Mouse (Mus musculus) hindbrain, embryonic 12.5 days (tissue): ENCODE data around the gene Btg1. TPM values are rescaled to one million over a fixed set of nuclear protein-coding genes. Genes with fewer than 3 reads are reported as not detected.

ENCODE experiments used
- ATAC-seq: fragments of 200-750 bp; cut with Nextera tagmentation; 2 replicates; pipeline ENCODE4 v1.8.0; 2017; ENCODE audit warnings: moderate TSS enrichment; ENCODE audit not compliant: low FRiP score
- H3K27ac ChIP-seq: fragments of 300-500 bp; sonication (generic); 2 replicates; pipeline ENCODE4 v1.5.1; 2016; ENCODE audit warnings: mild to moderate bottlenecking
- H3K27me3 ChIP-seq: fragments of 300-500 bp; sonication (generic); 2 replicates; pipeline ENCODE4 v1.6.1; 2016; ENCODE audit warnings: mild to moderate bottlenecking
- H3K36me3 ChIP-seq: fragments of 300-500 bp; sonication (generic); 2 replicates; pipeline ENCODE4 v1.6.1; 2016; ENCODE audit warnings: mild to moderate bottlenecking
- H3K4me1 ChIP-seq: fragments of 300-500 bp; sonication (generic); 2 replicates; pipeline ENCODE4 v1.6.1; 2016
- H3K4me2 ChIP-seq: fragments of 300-500 bp; sonication (generic); replicated peaks from 2 replicates; pipeline ENCODE4 v1.6.1; 2016; ENCODE audit warnings: mild to moderate bottlenecking
- H3K4me3 ChIP-seq: fragments of 300-500 bp; sonication (generic); 2 replicates; pipeline ENCODE4 v1.5.1; 2016; ENCODE audit warnings: mild to moderate bottlenecking
- H3K9ac ChIP-seq: fragments of 300-500 bp; sonication (generic); 2 replicates; pipeline ENCODE4 v1.6.1; 2016; ENCODE audit warnings: mild to moderate bottlenecking, moderate library complexity
- H3K9me3 ChIP-seq: fragments of 300-500 bp; sonication (generic); replicated peaks from 2 replicates; pipeline ENCODE4 v1.6.1; 2016; ENCODE audit warnings: mild to moderate bottlenecking
- WGBS: fragments of 180-500 bp; shearing (Covaris S2); methylation state at CpG from one replicate; pipeline ENCODE4 v1.1.7; 2016; 5-methylcytosine and 5-hydroxymethylcytosine counted together
- polyA plus RNA-seq: library from polyadenylated mRNA; unstranded; fragments of >200 nt; fragmentation: Nextera tagmentation; extraction: Ambion mirVana; gene quantifications from 2 replicates; pipeline ENCODE4 v1.2.1, GENCODE M21; 2016

Btg1 gene
- polyA plus RNA-seq, 1 experiment from 2014 or later = 69.6 TPM

DNA sequence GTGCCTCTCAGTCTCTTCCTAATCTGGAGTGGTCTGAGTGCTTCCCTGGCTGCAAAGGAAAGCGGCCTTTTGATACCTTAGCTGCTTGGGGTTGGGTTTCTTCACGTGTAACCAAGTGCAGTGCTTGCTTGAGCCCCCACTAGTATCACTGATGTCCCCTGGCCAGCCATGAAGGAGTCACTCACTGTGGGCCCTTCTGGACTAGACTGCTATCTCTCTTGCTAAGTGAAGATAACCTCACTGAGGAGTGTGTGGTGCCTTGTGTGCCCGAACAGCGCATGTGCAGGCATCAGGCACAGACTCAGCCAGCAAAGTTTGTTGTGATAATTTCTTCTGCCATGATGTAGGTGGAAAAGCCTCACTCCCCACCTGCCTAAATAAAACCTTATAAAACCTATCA lies 8.9 kb downstream of the Btg1 start:
- peak overlapping the region; percentile 29 for H3K4me2 ChIP-seq
- ATAC-seq = peak; percentile 53; the same call in 1 of the 2 replicates
- 68% methylated on average over 4 of the region's 4 CpGs for WGBS

DNA sequence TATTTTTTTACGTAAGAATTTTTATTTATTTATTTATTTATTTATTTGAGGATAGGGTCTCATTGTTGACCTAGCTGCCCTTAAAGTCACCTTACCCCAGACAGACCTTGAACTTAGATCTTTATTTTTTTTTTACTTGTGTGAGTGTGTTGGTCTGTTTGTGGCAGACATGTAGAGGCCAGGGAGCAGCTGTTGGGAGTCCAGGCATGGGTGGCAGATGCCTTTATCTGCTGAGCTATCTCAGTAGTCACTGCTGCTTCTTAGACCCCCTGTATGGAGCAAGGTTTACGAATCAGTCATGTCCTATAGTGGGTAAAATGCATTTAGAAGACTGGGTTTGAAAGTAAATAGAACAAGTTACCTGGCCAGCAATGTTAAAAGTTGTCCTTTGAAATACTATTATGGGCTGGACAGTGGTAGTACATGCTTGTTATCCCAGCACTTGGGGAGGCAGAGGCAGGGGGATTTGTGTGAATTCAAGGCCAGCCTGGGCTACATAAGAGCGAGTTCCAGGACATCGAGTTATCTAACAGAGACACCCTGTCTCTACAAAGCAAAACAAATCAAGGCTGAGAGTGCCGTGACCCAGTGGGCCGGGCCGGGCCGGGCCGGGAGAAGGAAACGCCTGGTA lies 9.4 kb downstream of the Btg1 start:
- H3K27me3 ChIP-seq = no peaks in the 10 kb centered on the region
- peaks cover 17% of the 10 kb centered on the region for H3K36me3 ChIP-seq
- no peak overlapping the region for H3K27ac ChIP-seq
- no peak overlapping the region for H3K4me2 ChIP-seq
- no peaks in the 10 kb centered on the region for H3K9me3 ChIP-seq
- no peak overlapping the region for H3K4me3 ChIP-seq
- WGBS = 93% methylated on average over 10 of the region's 10 CpGs
- ATAC-seq = no peak
- H3K4me1 ChIP-seq = peaks cover 38% of the 10 kb centered on the region
- H3K9ac ChIP-seq = no peak overlapping the region

More for the DNA sequence above, 8.9 kb downstream of the Btg1 start:
- Histone ChIP-seq H3K4me1 (peaks cover 42% of the 10 kb centered on the region), H3K4me3 (no peak overlapping the region), H3K9me3 (no peaks in the 10 kb centered on the region), H3K27me3 (no peaks in the 10 kb centered on the region), H3K27ac (no peak overlapping the region), H3K36me3 (peaks cover 20% of the 10 kb centered on the region), H3K9ac (no peak overlapping the region)

DNA sequence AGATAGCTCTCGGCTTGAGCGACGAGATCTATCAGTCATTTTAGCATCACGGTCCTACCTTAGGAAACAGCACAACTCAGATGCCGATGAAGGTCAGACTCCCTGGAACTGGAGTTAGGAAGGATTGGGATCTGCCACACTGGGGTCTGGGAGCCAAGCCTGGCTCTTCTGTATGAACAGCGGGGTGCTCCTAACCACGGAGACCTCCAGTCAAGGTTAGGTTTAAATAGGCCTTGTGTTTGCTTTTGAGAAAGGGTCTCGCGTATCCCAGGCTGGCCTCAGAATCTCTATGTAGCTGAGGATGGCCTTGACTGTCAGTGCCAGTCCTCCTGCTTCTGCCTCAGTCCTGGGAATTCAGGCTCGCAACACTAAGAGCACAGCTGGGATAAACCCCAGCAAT lies 10.5 kb downstream of the Btg1 start:
- H3K4me3 ChIP-seq = no peak overlapping the region
- 94% methylated on average over 10 of the region's 10 CpGs for WGBS
- no peak for ATAC-seq
- H3K27me3 ChIP-seq = no peaks in the 10 kb centered on the region
- H3K9ac ChIP-seq = no peak overlapping the region
- peaks cover 14% of the 10 kb centered on the region; the same call in 1 of the 2 replicates for H3K36me3 ChIP-seq
- H3K4me2 ChIP-seq = no peak overlapping the region
- H3K4me1 ChIP-seq = peaks cover 29% of the 10 kb centered on the region
- H3K9me3 ChIP-seq = no peaks in the 10 kb centered on the region
- no peak overlapping the region for H3K27ac ChIP-seq

DNA sequence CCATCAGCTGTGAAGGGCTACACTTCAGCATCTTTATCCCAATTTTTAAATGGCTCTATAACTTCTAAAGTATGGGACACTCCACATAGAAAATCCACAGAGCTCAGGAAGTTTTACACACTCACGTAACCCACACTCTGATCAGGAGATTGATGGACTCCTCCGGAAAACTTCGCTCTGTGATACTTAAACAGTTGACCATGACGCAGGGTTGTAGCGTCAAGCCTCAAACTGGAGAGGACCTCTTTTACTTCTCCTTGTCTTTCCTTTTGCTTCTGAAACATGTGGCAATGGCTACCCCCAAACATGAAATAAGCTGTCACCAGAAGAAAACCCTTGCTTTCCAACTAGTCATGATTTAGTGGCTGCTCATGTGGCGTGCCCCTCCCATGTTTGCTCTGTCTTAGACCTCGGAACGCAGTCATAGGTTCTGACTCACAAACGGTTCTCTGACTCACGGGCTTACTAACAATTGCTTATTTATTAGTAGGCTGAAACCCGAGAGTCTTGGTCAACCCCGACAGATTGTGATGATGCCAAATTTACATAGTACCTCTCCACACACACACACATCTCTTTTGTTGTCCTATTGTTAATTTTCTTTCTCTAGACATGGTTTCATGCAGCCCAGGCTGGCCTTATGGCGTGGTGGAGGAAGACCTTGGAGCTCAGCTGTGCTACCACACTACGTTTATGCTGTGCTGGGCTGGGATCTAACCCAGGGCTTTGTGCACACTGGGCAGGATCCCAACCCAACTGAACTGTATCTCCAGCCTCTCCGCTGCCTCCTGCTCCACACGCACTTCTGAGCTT lies 11.5 kb downstream of the Btg1 start:
- Histone ChIP-seq H3K4me3 (no peak overlapping the region), H3K9me3 (no peaks in the 10 kb centered on the region), H3K4me1 (peaks cover 24% of the 10 kb centered on the region), H3K36me3 (peaks cover 14% of the 10 kb centered on the region; the same call in 1 of the 2 replicates), H3K9ac (no peak overlapping the region), H3K27ac (no peak overlapping the region), H3K4me2 (no peak overlapping the region), H3K27me3 (no peaks in the 10 kb centered on the region)
- ATAC-seq = no peak
- 87% methylated on average over 16 of the region's 16 CpGs for WGBS

- Histone ChIP-seq H3K9me3 (no peaks in the 10 kb centered on the region), H3K27me3 (no peaks in the 10 kb centered on the region)
These were observed 12.1 kb downstream of the Btg1 start for GRCm38 (mm10) chr10:96628913-96629199.

GRCm38 (mm10) chr10:96630110-96630509 lies 13.3 kb downstream of the Btg1 start:
- H3K4me3 ChIP-seq = no peak overlapping the region
- no peaks in the 10 kb centered on the region for H3K27me3 ChIP-seq
- H3K27ac ChIP-seq = no peak overlapping the region
- WGBS = 83% methylated on average over 5 of the region's 5 CpGs
- H3K9ac ChIP-seq = no peak overlapping the region
- H3K4me1 ChIP-seq = peaks cover 13% of the 10 kb centered on the region
- no peak for ATAC-seq
- no peak overlapping the region for H3K4me2 ChIP-seq
- no peaks in the 10 kb centered on the region for H3K9me3 ChIP-seq
- H3K36me3 ChIP-seq = peaks cover 14% of the 10 kb centered on the region; the same call in 1 of the 2 replicates

More at GRCm38 (mm10) chr10:96628913-96629199, 12.1 kb downstream of the Btg1 start:
- H3K4me3 ChIP-seq = no peak overlapping the region
- no peak overlapping the region for H3K4me2 ChIP-seq
- ATAC-seq = no peak
- H3K4me1 ChIP-seq = peaks cover 21% of the 10 kb centered on the region
- peaks cover 14% of the 10 kb centered on the region; the same call in 1 of the 2 replicates for H3K36me3 ChIP-seq
- H3K27ac ChIP-seq = no peak overlapping the region
- H3K9ac ChIP-seq = no peak overlapping the region
- 90% methylated on average over 7 of the region's 7 CpGs for WGBS

GRCm38 (mm10) chr10:96631066-96631711 lies 14.4 kb downstream of the Btg1 start:
- H3K36me3 ChIP-seq = peaks cover 14% of the 10 kb centered on the region; the same call in 1 of the 2 replicates
- no peak overlapping the region for H3K27ac ChIP-seq
- peaks cover 11% of the 10 kb centered on the region for H3K4me1 ChIP-seq
- H3K4me3 ChIP-seq = no peak overlapping the region
- no peak overlapping the region for H3K9ac ChIP-seq
- WGBS = 55% methylated on average over 9 of the region's 9 CpGs
- H3K9me3 ChIP-seq = no peaks in the 10 kb centered on the region
- no peak for ATAC-seq
- H3K27me3 ChIP-seq = no peaks in the 10 kb centered on the region
- H3K4me2 ChIP-seq = no peak overlapping the region

- Histone ChIP-seq H3K27me3 (no peaks in the 10 kb centered on the region), H3K4me1 (peaks cover 11% of the 10 kb centered on the region), H3K9me3 (no peaks in the 10 kb centered on the region), H3K9ac (no peak overlapping the region), H3K36me3 (peaks cover 11% of the 10 kb centered on the region; the same call in 1 of the 2 replicates), H3K27ac (no peak overlapping the region), H3K4me2 (no peak overlapping the region), H3K4me3 (no peak overlapping the region)
- 79% methylated on average over 12 of the region's 12 CpGs for WGBS
- no peak for ATAC-seq
These were observed 15.7 kb downstream of the Btg1 start for GRCm38 (mm10) chr10:96632271-96633144.

DNA sequence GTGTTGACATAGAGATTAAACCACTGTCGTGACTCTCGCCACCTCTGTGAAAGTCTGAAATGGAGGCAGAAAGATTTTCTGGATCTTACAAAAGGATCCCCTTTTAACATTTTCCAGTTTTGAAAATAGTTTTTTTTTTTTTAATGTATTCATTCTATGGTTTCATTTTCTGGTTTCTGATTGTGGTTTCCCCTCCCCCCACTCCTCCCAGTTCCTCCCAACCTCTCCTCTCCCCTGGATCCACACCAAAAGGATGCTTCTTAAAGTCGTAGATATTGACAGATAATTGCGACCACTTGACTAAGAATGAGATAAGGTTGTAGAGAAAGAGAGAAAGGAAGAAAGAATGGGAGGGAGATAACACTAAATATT lies 16.3 kb downstream of the Btg1 start:
- peaks cover 11% of the 10 kb centered on the region for H3K4me1 ChIP-seq
- no peaks in the 10 kb centered on the region for H3K9me3 ChIP-seq
- H3K27ac ChIP-seq = no peak overlapping the region
- peaks cover 9% of the 10 kb centered on the region; the same call in 1 of the 2 replicates for H3K36me3 ChIP-seq
- WGBS = 77% methylated on average over 4 of the region's 4 CpGs
- H3K4me2 ChIP-seq = no peak overlapping the region
- ATAC-seq = no peak
- H3K9ac ChIP-seq = no peak overlapping the region
- no peak overlapping the region for H3K4me3 ChIP-seq
- no peaks in the 10 kb centered on the region for H3K27me3 ChIP-seq

- 40% methylated on average over 4 of the region's 4 CpGs for WGBS
- H3K36me3 ChIP-seq = no peaks in the 10 kb centered on the region
- H3K9ac ChIP-seq = no peak overlapping the region
- 0 out of 2 replicates have a peak overlapping the region, but pooled peaks have one; percentile 17 for H3K27ac ChIP-seq
- H3K4me3 ChIP-seq = no peak overlapping the region
- H3K4me2 ChIP-seq = no peak overlapping the region
- H3K4me1 ChIP-seq = peaks cover 11% of the 10 kb centered on the region
- no peaks in the 10 kb centered on the region for H3K9me3 ChIP-seq
- ATAC-seq = no peak; the same call in 1 of the 2 replicates
- H3K27me3 ChIP-seq = no peaks in the 10 kb centered on the region
These were observed 18.7 kb downstream of the Btg1 start for GRCm38 (mm10) chr10:96635472-96635871.

- no peaks in the 10 kb centered on the region for H3K27me3 ChIP-seq
- H3K27ac ChIP-seq = no peak overlapping the region
- no peak for ATAC-seq
- H3K4me1 ChIP-seq = peaks cover 7% of the 10 kb centered on the region
- WGBS = 92% methylated on average over 2 of the region's 2 CpGs
- H3K4me3 ChIP-seq = no peak overlapping the region
- no peak overlapping the region for H3K4me2 ChIP-seq
- H3K9ac ChIP-seq = no peak overlapping the region
- H3K36me3 ChIP-seq = no peaks in the 10 kb centered on the region
- H3K9me3 ChIP-seq = no peaks in the 10 kb centered on the region
These were observed 21.7 kb downstream of the Btg1 start for GRCm38 (mm10) chr10:96638477-96638876.

- H3K27me3 ChIP-seq = no peaks in the 10 kb centered on the region
These were observed 25.2 kb downstream of the Btg1 start for GRCm38 (mm10) chr10:96642014-96642413.

More at GRCm38 (mm10) chr10:96642014-96642413, 25.2 kb downstream of the Btg1 start:
- Histone ChIP-seq H3K36me3 (no peaks in the 10 kb centered on the region), H3K9me3 (no peaks in the 10 kb centered on the region), H3K4me1 (peaks cover 12% of the 10 kb centered on the region), H3K27ac (no peak overlapping the region), H3K4me2 (no peak overlapping the region), H3K9ac (no peak overlapping the region), H3K4me3 (no peak overlapping the region)
- ATAC-seq = no peak
- 79% methylated on average over 4 of the region's 4 CpGs for WGBS
